Mouse (Mus musculus) neural tube, embryonic 15.5 days (tissue): Measurements from ENCODE around the gene Epn1. TPM values are rescaled to one million over a fixed set of nuclear protein-coding genes. Genes with fewer than 3 reads are reported as not detected.
A peak's percentile ranks its signal among the peaks of the same experiment; 100 is the strongest.

Experiments
- ATAC-seq: fragments of 200-750 bp; cut with Nextera tagmentation; 2 replicates; pipeline ENCODE4 v1.8.0; 2017; ENCODE audit warnings: mild to moderate bottlenecking, moderate TSS enrichment, moderate library complexity; ENCODE audit not compliant: low FRiP score
- H3K27ac ChIP-seq: fragments of 300-500 bp; sonication (generic); replicated peaks from 2 replicates; pipeline ENCODE4 v1.5.1; 2015; ENCODE audit warnings: mild to moderate bottlenecking, inconsistent platforms
- H3K27me3 ChIP-seq: fragments of 300-500 bp; sonication (generic); replicated peaks from 2 replicates; pipeline ENCODE4 v1.6.1; 2015; ENCODE audit warnings: inconsistent platforms
- H3K36me3 ChIP-seq: fragments of 300-500 bp; sonication (generic); 2 replicates; pipeline ENCODE4 v1.6.1; 2015; ENCODE audit warnings: inconsistent platforms
- H3K4me1 ChIP-seq: fragments of 300-500 bp; sonication (generic); 2 replicates; pipeline ENCODE4 v1.6.1; 2015; ENCODE audit warnings: inconsistent platforms
- H3K4me2 ChIP-seq: fragments of 300-500 bp; sonication (generic); 2 replicates; pipeline ENCODE4 v1.6.1; 2015; ENCODE audit warnings: inconsistent platforms, mild to moderate bottlenecking, moderate library complexity
- H3K4me3 ChIP-seq: fragments of 300-500 bp; sonication (generic); replicated peaks from 2 replicates; pipeline ENCODE4 v1.5.1; 2015; ENCODE audit warnings: mild to moderate bottlenecking, inconsistent platforms
- H3K9ac ChIP-seq: fragments of 300-500 bp; sonication (generic); replicated peaks from 2 replicates; pipeline ENCODE4 v1.6.1; 2015; ENCODE audit warnings: mild to moderate bottlenecking, inconsistent platforms
- H3K9me3 ChIP-seq: fragments of 300-500 bp; sonication (generic); replicated peaks from 2 replicates; pipeline ENCODE4 v1.6.1; 2016; ENCODE audit warnings: inconsistent platforms
- WGBS: fragments of 180-500 bp; shearing (Covaris S2); methylation state at CpG from one replicate; pipeline ENCODE4 v1.1.7; 2015; ENCODE audit warnings: mixed read lengths; 5-methylcytosine and 5-hydroxymethylcytosine counted together
- polyA plus RNA-seq: library from polyadenylated mRNA; unstranded; fragments of >200 nt; fragmentation: Nextera tagmentation; extraction: Ambion mirVana; gene quantifications from 2 replicates; pipeline ENCODE4 v1.2.1, GENCODE M21; 2015

Gene Epn1
- polyA plus RNA-seq, 1 experiment from 2014 or later = 105 TPM

- no peak overlapping the region for H3K27ac ChIP-seq
- H3K9ac ChIP-seq = no peak overlapping the region
- WGBS = 94% methylated on average over 2 of the region's 2 CpGs
- H3K4me3 ChIP-seq = peak overlapping the region; percentile 94; the same call in 1 of the 2 replicates
- H3K36me3 ChIP-seq = peaks cover 29% of the 10 kb centered on the region
- no peaks in the 10 kb centered on the region for H3K9me3 ChIP-seq
- peak overlapping the region; percentile 67 for H3K4me2 ChIP-seq
- ATAC-seq = no peak
- peaks cover 38% of the 10 kb centered on the region for H3K4me1 ChIP-seq
- H3K27me3 ChIP-seq = no peaks in the 10 kb centered on the region
These were observed 1.9 kb downstream of the Epn1 start for GRCm38 (mm10) chr7:5081939-5082338.

- no peak overlapping the region for H3K27ac ChIP-seq
- H3K4me2 ChIP-seq = no peak overlapping the region
- ATAC-seq = no peak
- peaks cover 14% of the 10 kb centered on the region for H3K36me3 ChIP-seq
- 93% methylated on average over 18 of the region's 18 CpGs for WGBS
- H3K4me3 ChIP-seq = no peak overlapping the region
- no peaks in the 10 kb centered on the region for H3K27me3 ChIP-seq
- H3K4me1 ChIP-seq = peaks cover 49% of the 10 kb centered on the region
- H3K9ac ChIP-seq = no peak overlapping the region
- no peaks in the 10 kb centered on the region for H3K9me3 ChIP-seq
These were observed 3.5 kb downstream of the Epn1 start for GRCm38 (mm10) chr7:5083325-5084105.

- no peaks in the 10 kb centered on the region for H3K27me3 ChIP-seq
- no peak overlapping the region for H3K4me2 ChIP-seq
- WGBS = 100% methylated on average over 1 of the region's 1 CpGs
- H3K27ac ChIP-seq = no peak overlapping the region
- no peak overlapping the region for H3K4me3 ChIP-seq
- no peaks in the 10 kb centered on the region for H3K9me3 ChIP-seq
- no peak overlapping the region for H3K9ac ChIP-seq
- H3K36me3 ChIP-seq = peaks cover 15% of the 10 kb centered on the region; the same call in 1 of the 2 replicates
- no peak for ATAC-seq
- H3K4me1 ChIP-seq = peaks cover 49% of the 10 kb centered on the region
These were observed 5.5 kb downstream of the Epn1 start for GRCm38 (mm10) chr7:5085512-5085911.

- peaks cover 35% of the 10 kb centered on the region for H3K4me1 ChIP-seq
- WGBS = 63% methylated on average over 5 of the region's 5 CpGs
These were observed 6.9 kb downstream of the Epn1 start for GRCm38 (mm10) chr7:5086921-5087440.

GRCm38 (mm10) chr7:5087886-5088285 is 7.9 kb downstream of the Epn1 start:
- no peaks in the 10 kb centered on the region for H3K27me3 ChIP-seq
- no peak overlapping the region for H3K4me2 ChIP-seq
- H3K4me1 ChIP-seq = peaks cover 28% of the 10 kb centered on the region; the same call in 1 of the 2 replicates
- 87% methylated on average over 4 of the region's 4 CpGs for WGBS
- no peak overlapping the region for H3K27ac ChIP-seq
- H3K9ac ChIP-seq = no peak overlapping the region
- no peaks in the 10 kb centered on the region for H3K9me3 ChIP-seq
- H3K4me3 ChIP-seq = no peak overlapping the region
- peaks cover 30% of the 10 kb centered on the region; the same call in 1 of the 2 replicates for H3K36me3 ChIP-seq
- no peak for ATAC-seq

More at GRCm38 (mm10) chr7:5086921-5087440, 6.9 kb downstream of the Epn1 start:
- H3K4me2 ChIP-seq = no peak overlapping the region
- peaks cover 24% of the 10 kb centered on the region; the same call in 1 of the 2 replicates for H3K36me3 ChIP-seq
- H3K27me3 ChIP-seq = no peaks in the 10 kb centered on the region
- ATAC-seq = no peak
- no peaks in the 10 kb centered on the region for H3K9me3 ChIP-seq
- no peak overlapping the region for H3K27ac ChIP-seq
- no peak overlapping the region for H3K4me3 ChIP-seq
- H3K9ac ChIP-seq = no peak overlapping the region

- no peak overlapping the region for H3K27ac ChIP-seq
- H3K27me3 ChIP-seq = no peaks in the 10 kb centered on the region
- H3K9ac ChIP-seq = no peak overlapping the region
- no peaks in the 10 kb centered on the region for H3K9me3 ChIP-seq
- no peak for ATAC-seq
- H3K36me3 ChIP-seq = peaks cover 39% of the 10 kb centered on the region
- 92% methylated on average over 15 of the region's 15 CpGs for WGBS
- no peak overlapping the region for H3K4me3 ChIP-seq
- H3K4me2 ChIP-seq = no peak overlapping the region
- H3K4me1 ChIP-seq = peaks cover 16% of the 10 kb centered on the region; the same call in 1 of the 2 replicates
These were observed 9.8 kb downstream of the Epn1 start for GRCm38 (mm10) chr7:5089853-5090252.

- H3K9ac ChIP-seq = no peak overlapping the region
- H3K4me3 ChIP-seq = no peak overlapping the region
- H3K4me2 ChIP-seq = no peak overlapping the region
- H3K27ac ChIP-seq = no peak overlapping the region
- H3K27me3 ChIP-seq = no peaks in the 10 kb centered on the region
- no peak for ATAC-seq
- peaks cover 50% of the 10 kb centered on the region for H3K36me3 ChIP-seq
- 92% methylated on average over 15 of the region's 15 CpGs for WGBS
- H3K9me3 ChIP-seq = no peaks in the 10 kb centered on the region
- H3K4me1 ChIP-seq = peaks cover 11% of the 10 kb centered on the region; the same call in 1 of the 2 replicates
These were observed 11.1 kb downstream of the Epn1 start for GRCm38 (mm10) chr7:5091008-5091728.

- peaks cover 60% of the 10 kb centered on the region for H3K36me3 ChIP-seq
- no peak for ATAC-seq
These were observed 12.3 kb downstream of the Epn1 start for GRCm38 (mm10) chr7:5092381-5092780.

GRCm38 (mm10) chr7:5092831-5093510 is 12.9 kb downstream of the Epn1 start:
- H3K4me2 ChIP-seq = no peak overlapping the region
- WGBS = 93% methylated on average over 21 of the region's 21 CpGs
- H3K9ac ChIP-seq = no peak overlapping the region
- H3K36me3 ChIP-seq = peaks cover 66% of the 10 kb centered on the region
- H3K4me3 ChIP-seq = no peak overlapping the region
- H3K9me3 ChIP-seq = no peaks in the 10 kb centered on the region
- H3K4me1 ChIP-seq = peaks cover 1% of the 10 kb centered on the region; the same call in 1 of the 2 replicates
- no peaks in the 10 kb centered on the region for H3K27me3 ChIP-seq
- H3K27ac ChIP-seq = no peak overlapping the region
- no peak for ATAC-seq

More at GRCm38 (mm10) chr7:5092381-5092780, 12.3 kb downstream of the Epn1 start:
- no peak overlapping the region for H3K4me3 ChIP-seq
- H3K4me2 ChIP-seq = no peak overlapping the region
- no peaks in the 10 kb centered on the region for H3K27me3 ChIP-seq
- H3K4me1 ChIP-seq = peaks cover 6% of the 10 kb centered on the region; the same call in 1 of the 2 replicates
- no peak overlapping the region for H3K9ac ChIP-seq
- H3K9me3 ChIP-seq = no peaks in the 10 kb centered on the region
- no peak overlapping the region for H3K27ac ChIP-seq
- WGBS = 85% methylated on average over 6 of the region's 6 CpGs

- Histone ChIP-seq H3K27ac (no peak overlapping the region), H3K4me1 (no peaks in the 10 kb centered on the region), H3K4me3 (no peak overlapping the region), H3K4me2 (no peak overlapping the region), H3K9me3 (no peaks in the 10 kb centered on the region), H3K27me3 (no peaks in the 10 kb centered on the region), H3K36me3 (peaks cover 50% of the 10 kb centered on the region), H3K9ac (no peak overlapping the region)
- ATAC-seq = no peak
- WGBS = 92% methylated on average over 5 of the region's 5 CpGs
These were observed 18.7 kb downstream of the Epn1 start for GRCm38 (mm10) chr7:5098769-5099168.

GRCm38 (mm10) chr7:5099796-5100195 is 19.8 kb downstream of the Epn1 start:
- no peak for ATAC-seq
- no peak overlapping the region for H3K9ac ChIP-seq
- H3K9me3 ChIP-seq = no peaks in the 10 kb centered on the region
- peaks cover 41% of the 10 kb centered on the region for H3K36me3 ChIP-seq
- H3K4me2 ChIP-seq = no peak overlapping the region
- H3K27ac ChIP-seq = no peak overlapping the region
- no peaks in the 10 kb centered on the region for H3K4me1 ChIP-seq
- no peak overlapping the region for H3K4me3 ChIP-seq
- H3K27me3 ChIP-seq = no peaks in the 10 kb centered on the region
- 87% methylated on average over 3 of the region's 3 CpGs for WGBS
